Mouse (Mus musculus) hindbrain, embryonic 16.5 days (tissue): ENCODE data around the gene Srd5a1. TPM values are rescaled to one million over a fixed set of nuclear protein-coding genes. Genes with fewer than 3 reads are reported as not detected.

ENCODE experiments used
- polyA plus RNA-seq: library from polyadenylated mRNA; unstranded; fragments of >200 nt; fragmentation: Nextera tagmentation; extraction: Ambion mirVana; gene quantifications from 2 replicates; pipeline ENCODE4 v1.2.1, GENCODE M21; 2015

Gene Srd5a1
- polyA plus RNA-seq, 1 experiment from 2014 or later = 39.2 TPM

Other genes starting within 250 kb of the Srd5a1 start
- 73.8 and 77.7 TPM in 2 replicates for gene Nsun2, start 77.7 kb downstream of the Srd5a1 start, polyA plus RNA-seq
- gene Tent4a, start 76.8 kb downstream of the Srd5a1 start, polyA plus RNA-seq = 5.7 and 6.4 TPM in 2 replicates
- 27.6 and 29.1 TPM in 2 replicates for gene Ube2ql1, start 128.4 kb upstream of the Srd5a1 start, polyA plus RNA-seq
- 135 and 141 TPM in 2 replicates for gene Med10, start 191.0 kb upstream of the Srd5a1 start, polyA plus RNA-seq